Mouse (Mus musculus): Measurements from ENCODE around the gene Mmd. TPM values are rescaled to one million over a fixed set of nuclear protein-coding genes. Genes with fewer than 3 reads are reported as not detected.

Gene Mmd
- polyA plus RNA-seq, 1 experiment from 2014 or later: 126 TPM

Other genes starting within 250 kb of the Mmd start
- 1.7 and 4.2 TPM in 2 replicates for gene Pctp, start 246.6 kb upstream of the Mmd start, polyA plus RNA-seq (2015; fragmentation: Nextera tagmentation; extraction: Ambion mirVana)
- 23.0 and 24.1 TPM in 2 replicates for gene Tmem100, start 219.1 kb upstream of the Mmd start, polyA plus RNA-seq (2015; fragmentation: Nextera tagmentation; extraction: Ambion mirVana)
- 16.9 and 19.2 TPM in 2 replicates for gene Gm45716, start 61.8 kb upstream of the Mmd start, polyA plus RNA-seq (2015; fragmentation: Nextera tagmentation; extraction: Ambion mirVana)
- 2.6 and 3.2 TPM in 2 replicates for gene Hlf, start 141.4 kb downstream of the Mmd start, polyA plus RNA-seq (2015; fragmentation: Nextera tagmentation; extraction: Ambion mirVana)

Measured in neural tube, embryonic 15.5 days (tissue).